Mouse (Mus musculus) bone marrow macrophage, adult 2 months (primary cell): ENCODE measurements around the gene Gm45837. TPM values are rescaled to one million over a fixed set of nuclear protein-coding genes. Genes with fewer than 3 reads are reported as not detected.
A peak's percentile ranks its signal among the peaks of the same experiment; 100 is the strongest.

Source experiments
- H3K27ac ChIP-seq: 2 replicates; pipeline ENCODE4 v1.5.1; 2012; ENCODE audit warnings: low read depth, low read length; ENCODE audit not compliant: insufficient read depth
- H3K4me1 ChIP-seq: 2 replicates; pipeline ENCODE4 v1.6.1; 2012; ENCODE audit warnings: low read length; ENCODE audit not compliant: control insufficient read depth, insufficient read depth
- H3K4me3 ChIP-seq: 2 replicates; pipeline ENCODE4 v1.5.1; 2012; ENCODE audit warnings: mild to moderate bottlenecking, low read length, moderate library complexity; ENCODE audit not compliant: insufficient read depth
- CTCF ChIP-seq: IDR thresholded peaks from 2 replicates; pipeline ENCODE4 v1.5.1; 2012; ENCODE audit warnings: low read depth, mild to moderate bottlenecking, low read length, moderate library complexity
- POLR2A ChIP-seq: IDR thresholded peaks from 2 replicates; pipeline ENCODE4 v1.6.1; 2012; ENCODE audit warnings: mild to moderate bottlenecking, low read depth, low read length, borderline replicate concordance
- polyA plus RNA-seq: library from polyadenylated mRNA; stranded (reverse); fragments of >200 nt; gene quantifications from 2 replicates; pipeline ENCODE4 v1.2.4, GENCODE M21; 2012; ENCODE audit not compliant: missing spikeins, insufficient read depth, insufficient read length

Gm45837 gene
- 8.7 and 11.2 TPM in 2 replicates for polyA plus RNA-seq

DNA sequence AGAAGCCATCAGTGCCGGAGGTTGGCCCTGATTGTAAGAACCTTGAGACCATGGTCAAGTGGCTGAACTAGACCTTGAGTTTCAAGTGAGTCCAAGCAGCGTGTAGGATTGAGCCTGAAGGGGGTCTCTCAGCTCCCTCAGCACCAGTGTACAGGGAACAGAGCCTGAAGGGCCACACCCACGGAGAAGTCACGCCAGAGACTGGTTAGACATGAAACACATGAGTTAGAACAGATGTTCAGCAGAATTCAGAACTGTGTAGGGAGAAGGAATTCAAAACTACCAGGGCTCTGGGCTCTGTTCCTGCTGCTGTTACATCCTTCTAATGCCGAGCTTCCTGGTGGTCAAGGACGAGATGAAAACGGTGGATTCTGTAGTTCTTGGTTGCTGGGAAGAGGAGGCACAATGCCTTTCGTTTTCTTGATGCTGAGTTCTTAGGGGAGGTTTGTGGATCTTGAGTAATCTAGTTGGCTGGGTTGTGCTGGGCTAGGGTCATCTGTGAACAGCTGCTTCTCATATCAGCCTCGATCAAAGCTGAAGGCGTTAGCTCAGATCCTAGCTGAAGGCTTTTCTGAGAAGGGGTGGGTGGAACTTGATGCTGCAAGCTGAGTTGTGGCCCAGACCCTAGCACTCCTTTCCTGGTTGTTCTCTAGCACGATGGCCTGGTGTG lies at the start of gene Gm45837:
Gm45837 (plus strand) TSS at position 620 of the 670 bp plus-strand sequence.
- peaks cover 15% of the 10 kb centered on the region for H3K4me1 ChIP-seq
- H3K27ac ChIP-seq, result no peak within 1 kb of the TSS
- H3K4me3 ChIP-seq, result no peak within 1 kb of the TSS
- TF ChIP-seq CTCF, result no peak
- no peak for TF ChIP-seq POLR2A

DNA sequence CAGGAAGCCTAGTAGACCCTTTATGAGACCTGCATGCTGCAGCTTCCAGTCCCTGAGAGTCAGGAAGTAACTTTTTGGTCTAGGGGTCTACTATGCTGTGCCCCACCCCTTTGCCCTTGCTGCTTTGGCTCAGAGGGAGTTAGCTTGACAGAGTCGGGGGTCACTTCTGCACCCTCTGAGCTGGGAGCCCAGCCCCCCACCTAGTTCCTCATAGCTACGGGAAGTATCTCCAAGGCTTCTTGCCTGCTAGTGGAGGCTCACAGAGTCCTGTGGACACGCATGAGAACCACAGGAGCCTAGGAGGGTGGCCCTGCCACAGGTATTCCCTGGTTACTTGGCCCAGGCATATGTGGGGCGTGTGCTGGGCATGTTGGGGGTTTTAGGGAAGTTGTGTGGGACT lies 49.7 kb upstream of the Gm45837 start:
- Histone ChIP-seq H3K4me1 (peaks cover 54% of the 10 kb centered on the region), H3K27ac (peak overlapping the region; percentile 88), H3K4me3 (peak overlapping the region; percentile 68)
- no peak for TF ChIP-seq CTCF
- TF ChIP-seq POLR2A, result no peak

DNA sequence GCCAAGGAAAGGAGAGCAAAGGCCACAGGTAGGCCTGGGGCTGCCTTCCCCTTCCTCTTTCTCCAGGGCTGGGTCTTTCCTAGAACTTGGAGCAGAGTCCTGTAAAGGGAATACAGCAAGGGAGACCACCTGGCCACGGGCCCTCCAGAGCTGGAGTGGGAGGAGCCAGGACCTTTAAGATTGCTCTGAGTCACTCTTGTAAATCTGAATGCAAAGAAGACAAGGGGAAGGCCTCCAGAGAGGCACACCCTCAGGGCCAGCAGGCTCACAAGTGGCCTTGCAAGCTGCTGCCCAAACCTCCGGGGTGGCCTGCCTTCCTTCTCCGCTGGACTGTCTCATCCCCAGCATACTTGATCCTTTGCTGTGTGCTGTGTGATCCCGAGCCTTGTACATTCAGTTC lies 48.9 kb upstream of the Gm45837 start:
- peak overlapping the region; percentile 68 for H3K4me3 ChIP-seq
- no peak for TF ChIP-seq CTCF
- no peak for TF ChIP-seq POLR2A
- peaks cover 55% of the 10 kb centered on the region for H3K4me1 ChIP-seq
- H3K27ac ChIP-seq, result peak overlapping the region; percentile 88

DNA sequence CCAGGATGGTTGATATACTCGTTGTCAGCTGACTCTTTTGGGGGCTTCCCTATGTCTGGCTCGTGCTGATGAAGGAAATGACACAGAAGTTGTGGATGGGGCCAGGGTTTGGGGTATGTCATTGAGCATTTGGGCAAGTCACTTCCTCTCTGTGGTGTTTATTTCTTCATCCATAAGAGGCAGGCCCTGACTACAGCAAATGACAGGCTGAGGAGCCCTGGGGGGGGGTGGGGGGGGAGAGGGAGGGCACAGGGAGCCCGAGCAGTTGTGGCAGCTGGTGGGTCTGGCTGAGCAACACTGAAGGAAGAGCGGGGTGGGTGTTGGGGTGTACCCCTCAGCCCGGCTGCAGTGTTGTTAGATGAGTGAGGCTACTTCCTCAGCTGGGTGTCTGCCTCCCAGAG lies 47.9 kb upstream of the Gm45837 start:
- peaks cover 56% of the 10 kb centered on the region for H3K4me1 ChIP-seq
- H3K27ac ChIP-seq, result peak overlapping the region; percentile 97
- TF ChIP-seq CTCF (no peak), POLR2A (no peak)
- peak overlapping the region; percentile 68 for H3K4me3 ChIP-seq

DNA sequence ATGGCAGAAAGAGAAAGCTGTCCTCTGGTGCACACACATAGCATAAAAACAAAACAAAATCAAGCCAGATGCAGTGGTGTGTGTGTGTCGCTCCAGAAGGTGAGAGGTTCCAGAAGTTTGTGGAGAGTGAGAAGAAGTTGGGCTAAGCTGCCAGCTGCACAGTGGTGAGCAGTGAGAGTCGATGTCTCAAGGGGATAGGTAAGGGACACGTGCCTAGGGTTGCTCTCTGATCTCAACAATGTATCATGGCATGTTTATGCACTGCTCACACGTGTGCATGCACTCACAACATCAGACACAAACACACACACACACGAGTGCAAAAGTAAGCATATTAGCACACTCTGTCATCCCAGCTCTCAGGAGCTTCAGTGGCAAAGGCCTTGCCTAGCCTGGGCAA lies 46.8 kb upstream of the Gm45837 start:
- Histone ChIP-seq H3K4me1 (peaks cover 66% of the 10 kb centered on the region), H3K27ac (peak overlapping the region; percentile 97), H3K4me3 (peak overlapping the region; percentile 60)
- no peak for TF ChIP-seq POLR2A

DNA sequence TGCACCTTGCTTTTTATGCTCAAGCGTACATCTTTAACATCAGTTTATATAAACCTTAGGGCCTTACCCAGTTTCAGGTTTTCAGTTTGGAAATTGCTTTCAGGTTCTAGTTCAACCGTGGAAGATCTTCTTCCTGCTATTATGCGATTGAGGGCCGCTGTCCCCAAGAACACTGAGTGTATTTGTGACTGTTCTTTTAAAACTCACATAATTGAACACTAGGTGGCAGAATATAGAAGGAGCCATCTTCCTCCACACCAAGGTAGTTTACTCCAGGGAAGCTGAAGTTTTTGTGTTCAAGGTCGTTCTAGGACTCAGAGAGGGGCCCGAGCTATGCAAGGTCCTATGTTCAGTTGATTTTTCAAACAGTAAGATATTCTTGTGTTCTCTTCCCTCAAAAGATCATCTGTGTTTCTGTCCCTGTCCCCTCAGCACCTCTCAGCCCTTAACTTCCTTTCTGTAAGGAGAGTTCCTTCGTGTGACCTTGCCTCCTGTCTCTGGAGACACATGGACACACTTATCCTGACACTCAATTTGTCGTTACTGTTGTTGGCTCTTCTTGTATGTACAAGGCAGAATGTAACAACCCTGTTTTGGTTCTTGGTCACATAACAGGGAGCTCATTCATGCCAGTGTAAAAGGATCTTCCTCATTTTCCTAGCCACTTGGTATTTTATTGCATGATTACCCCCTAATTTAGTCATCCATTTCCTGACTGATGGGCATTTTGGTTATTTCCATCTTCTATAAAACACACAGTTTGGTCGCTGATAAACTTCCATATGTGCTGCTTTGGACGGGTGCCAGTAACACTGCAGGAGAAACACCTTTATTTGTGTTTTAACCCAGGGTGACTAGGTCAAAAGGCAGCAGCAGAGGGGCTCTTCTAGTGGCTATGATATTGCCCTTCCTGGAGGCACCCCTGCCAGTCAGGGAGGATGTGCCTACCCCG lies 42.5 kb upstream of the Gm45837 start:
- H3K27ac ChIP-seq, result peak overlapping the region; percentile 58
- TF ChIP-seq POLR2A (no peak), CTCF (no peak)
- H3K4me3 ChIP-seq, result no peak overlapping the region
- peaks cover 52% of the 10 kb centered on the region for H3K4me1 ChIP-seq

DNA sequence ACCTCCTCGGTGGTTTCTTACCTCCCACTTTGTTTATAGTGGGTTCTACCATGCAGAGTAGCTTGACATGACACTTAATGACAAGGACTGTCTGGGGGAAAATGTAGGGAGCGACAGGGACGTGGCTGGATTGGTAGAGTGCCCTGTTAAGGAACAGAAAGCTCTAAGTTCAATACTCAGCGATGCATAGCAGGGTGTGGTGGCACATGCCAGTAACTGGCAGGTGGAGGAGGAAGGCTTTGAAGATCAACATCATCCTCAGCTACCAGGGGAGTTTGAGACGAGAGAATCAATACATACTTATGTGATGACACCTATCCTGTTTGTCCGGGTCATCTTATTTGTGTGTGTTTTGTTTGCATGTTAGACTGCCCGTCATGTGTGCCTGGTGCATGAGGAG lies 41.0 kb upstream of the Gm45837 start:
- no peak for TF ChIP-seq POLR2A
- TF ChIP-seq CTCF, result no peak
- peaks cover 42% of the 10 kb centered on the region for H3K4me1 ChIP-seq
- H3K4me3 ChIP-seq, result no peak overlapping the region
- H3K27ac ChIP-seq, result no peak overlapping the region

DNA sequence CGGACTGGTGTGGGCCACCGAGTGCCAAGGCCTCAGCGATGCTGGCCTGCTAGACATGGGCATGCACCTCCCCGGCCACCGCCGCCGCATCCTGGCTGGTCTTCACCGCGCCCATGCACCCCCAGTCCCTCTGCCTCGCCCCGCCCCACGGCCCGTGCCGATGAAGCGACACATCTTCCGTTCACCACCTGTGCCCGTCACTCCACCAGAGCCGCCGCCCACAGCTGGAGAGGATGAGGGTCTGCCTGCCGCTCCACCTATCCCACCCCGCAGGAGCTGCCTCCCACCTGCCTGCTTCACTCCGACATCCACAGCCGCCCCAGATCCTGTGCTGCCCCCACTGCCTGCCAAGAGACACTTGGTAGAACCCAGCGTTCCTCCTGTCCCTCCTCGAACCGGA lies 37.6 kb upstream of the Gm45837 start:
- TF ChIP-seq POLR2A, result no peak
- TF ChIP-seq CTCF, result no peak
- Histone ChIP-seq H3K4me1 (peaks cover 27% of the 10 kb centered on the region), H3K27ac (no peak overlapping the region), H3K4me3 (no peak overlapping the region)

DNA sequence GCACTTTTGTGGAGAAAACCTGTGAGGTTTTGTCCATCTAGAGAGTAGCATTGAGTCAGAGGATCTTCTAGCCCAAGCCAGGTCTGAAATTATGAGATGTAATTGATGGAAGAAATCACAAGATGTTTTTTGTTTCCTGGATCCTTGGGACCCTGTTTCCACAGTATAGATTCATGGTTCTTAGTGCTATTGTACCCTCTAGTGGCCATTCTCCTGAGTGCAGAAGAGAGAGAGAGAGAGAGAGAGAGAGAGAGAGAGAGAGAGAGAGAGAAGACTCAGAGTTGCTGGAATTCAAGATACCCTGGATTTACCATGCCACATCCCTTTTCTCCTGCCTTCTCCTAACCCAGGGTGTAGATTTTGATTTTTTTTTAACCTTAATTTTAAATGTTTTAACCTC lies 36.5 kb upstream of the Gm45837 start:
- no peak overlapping the region for H3K27ac ChIP-seq
- H3K4me1 ChIP-seq, result peaks cover 19% of the 10 kb centered on the region
- H3K4me3 ChIP-seq, result no peak overlapping the region
- no peak for TF ChIP-seq POLR2A
- no peak for TF ChIP-seq CTCF

DNA sequence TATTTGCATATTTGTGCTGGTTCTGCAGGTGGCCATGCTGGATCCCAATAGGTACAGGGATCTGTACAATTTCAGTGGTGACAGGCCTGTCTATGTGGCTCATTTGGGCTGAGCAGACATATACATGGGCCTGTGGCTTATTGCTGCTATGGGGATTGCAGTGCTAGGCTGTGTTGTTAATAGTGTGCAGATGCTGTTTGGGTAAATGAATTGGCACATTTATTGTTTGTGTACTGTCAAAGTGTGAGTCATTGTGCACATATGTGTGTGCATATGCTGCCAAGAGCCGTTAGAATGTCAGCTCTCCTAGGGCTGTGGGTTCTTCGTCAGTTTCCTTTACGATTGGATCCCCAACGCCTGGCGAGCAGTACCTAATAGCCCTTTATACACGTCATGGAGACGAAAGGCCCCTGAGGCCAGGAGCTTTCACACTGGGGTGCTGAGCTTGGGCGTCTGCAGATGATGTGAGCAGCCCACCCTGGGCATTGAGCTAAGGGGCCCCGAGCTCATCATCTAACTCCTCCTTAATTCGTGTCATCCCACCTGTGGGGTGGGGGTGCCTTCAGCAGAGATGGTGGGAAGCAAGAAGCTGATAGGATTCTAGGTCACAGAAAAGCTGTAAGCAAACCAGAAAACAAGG lies 33.9 kb upstream of the Gm45837 start:
- no peak for TF ChIP-seq CTCF
- no peak for TF ChIP-seq POLR2A
- H3K27ac ChIP-seq, result peak overlapping the region; percentile 85
- peaks cover 32% of the 10 kb centered on the region for H3K4me1 ChIP-seq
- H3K4me3 ChIP-seq, result no peak overlapping the region
